ENCODE assay signal across 14 mouse cellular contexts in the genomic region with DNA sequence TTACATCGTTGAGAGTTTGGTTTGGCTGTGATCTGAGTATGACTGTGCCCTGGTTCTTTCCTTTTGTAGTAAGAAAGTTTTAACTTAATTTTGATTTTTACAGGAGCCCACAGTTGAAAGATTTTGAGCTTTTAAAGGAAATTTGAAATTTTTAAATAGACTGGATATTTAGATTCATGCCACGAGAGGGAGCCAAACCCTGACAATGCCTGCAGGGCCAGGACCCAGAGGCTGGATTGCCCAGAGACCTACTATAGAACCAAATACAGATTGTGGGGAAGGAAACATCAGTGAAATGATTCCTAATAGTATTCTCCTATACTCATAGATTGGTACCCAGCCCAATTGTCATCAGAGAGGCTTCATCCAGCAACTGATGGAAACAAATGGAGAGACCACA. TPM values are rescaled to one million over a fixed set of nuclear protein-coding genes. Genes with fewer than 3 reads are reported as not detected.
DNase-seq lines count a peak whose midpoint lies in the region; ATAC-seq and TF ChIP-seq lines count a peak whose summit lies in the region.
"Had no signal": no experiment of that assay in that cellular context is flagged by ENCODE, and none has a peak within 500 bp of the region (broad histone marks: within the 10 kb centered on the region; RNA-seq: fewer than 3 reads in every experiment).

No protein-coding gene starts in this region.

- H3K36me3 ChIP-seq in midbrain, postnatal 0 days (ENCODE audit: insufficient read depth, low read length): no peaks in the 10 kb centered on the region
- H3K36me3 ChIP-seq in midbrain, embryonic 13.5 days: no peaks in the 10 kb centered on the region
- H3K36me3 ChIP-seq: liver, embryonic 15.5 days had no signal

- peak; percentile 2 to 7 for DNase-seq in cerebellum, postnatal 10 days
- no peak for DNase-seq in cerebellum, adult 18-20 months
- DNase-seq in kidney, postnatal 10 days: peak; percentile 5
- no peak for DNase-seq in kidney, adult 9 months
- DNase-seq in midbrain, postnatal 0 days (ENCODE audit: low spot score): no peak
- no peak for DNase-seq in right cerebral cortex, adult 18-20 months
- no peak for DNase-seq in left cerebral cortex, postnatal 14 days (ENCODE audit: low spot score in 2 of 2)
- DNase-seq: cerebellum, adult 2 months; thymus, postnatal 4 days had no signal

- H3K9ac ChIP-seq in midbrain, postnatal 0 days (replicated peaks; ENCODE audit: low read length, poor library complexity, severe bottlenecking): no peak overlapping the region
- no peak overlapping the region for H3K9ac ChIP-seq in midbrain, embryonic 13.5 days (replicated peaks)
- H3K9ac ChIP-seq: liver, embryonic 15.5 days had no signal

- no peak overlapping the region for H3K27ac ChIP-seq in midbrain, postnatal 0 days (ENCODE audit: low read depth, low read length)
- no peak overlapping the region for H3K27ac ChIP-seq in midbrain, embryonic 13.5 days
- H3K27ac ChIP-seq: liver, embryonic 15.5 days had no signal

- WGBS in midbrain, postnatal 0 days: 42% methylated on average over 2 of the region's 2 CpGs
- 33% methylated on average over 2 of the region's 2 CpGs for WGBS in midbrain, embryonic 13.5 days

- no peaks in the 10 kb centered on the region for H3K9me3 ChIP-seq in midbrain, postnatal 0 days (ENCODE audit: low read length)
- H3K9me3 ChIP-seq in midbrain, embryonic 13.5 days: no peaks in the 10 kb centered on the region
- H3K9me3 ChIP-seq: liver, embryonic 15.5 days had no signal

- H3K4me2 ChIP-seq in midbrain, postnatal 0 days (ENCODE audit: low read depth, low read length, poor library complexity, severe bottlenecking): no peak overlapping the region
- H3K4me2 ChIP-seq in midbrain, embryonic 13.5 days (replicated peaks): no peak overlapping the region
- H3K4me2 ChIP-seq: liver, embryonic 15.5 days had no signal

- no peaks in the 10 kb centered on the region for H3K27me3 ChIP-seq in midbrain, postnatal 0 days (ENCODE audit: insufficient read depth, low read length)
- no peaks in the 10 kb centered on the region for H3K27me3 ChIP-seq in midbrain, embryonic 13.5 days
- H3K27me3 ChIP-seq: liver, embryonic 15.5 days had no signal

- no peaks in the 10 kb centered on the region for H3K4me1 ChIP-seq in midbrain, postnatal 0 days (ENCODE audit: insufficient read depth, low read length)
- H3K4me1 ChIP-seq in midbrain, embryonic 13.5 days (replicated peaks): no peaks in the 10 kb centered on the region
- H3K4me1 ChIP-seq: liver, embryonic 15.5 days had no signal

- no peak overlapping the region for H3K4me3 ChIP-seq in midbrain, postnatal 0 days (ENCODE audit: low read depth, low read length)
- H3K4me3 ChIP-seq in midbrain, embryonic 13.5 days (replicated peaks): no peak overlapping the region
- H3K4me3 ChIP-seq: liver, embryonic 15.5 days had no signal

- ATAC-seq in midbrain, postnatal 0 days (ENCODE audit: low FRiP score): no peak
- ATAC-seq in midbrain, embryonic 13.5 days: no peak
- ATAC-seq: activated CD4-positive, CD25-positive, alpha-beta regulatory T cell, adult 4 months had no signal

- intact Hi-C loops in left cerebral cortex, postnatal 14 days (cut with DNase I): loop anchor here (2.0 kb wide), 1 partner anchor 53 kb away; no protein-coding TSS in a partner anchor

- TF ChIP-seq CTCF in midbrain, postnatal 0 days (IDR thresholded peaks at IDR 0.05): peak; percentile 60

RNA-seq across cellular contexts. Expression of gene Crx, which starts 20.1 kb away (rescaled TPM):
- 0.24 TPM in 1 of 2 replicates, not detected in the other for total RNA-seq in midbrain, postnatal 0 days (2014; rRNA removed)
- 0.22 TPM in 1 of 2 replicates, not detected in the other for polyA plus RNA-seq in midbrain, postnatal 0 days (2015; fragmentation: Nextera tagmentation; extraction: Ambion mirVana)
- 0.10 and 0.43 TPM in 2 replicates for polyA plus RNA-seq in midbrain, embryonic 13.5 days (2015; fragmentation: Nextera tagmentation; extraction: Ambion mirVana)
- total RNA-seq in left cerebral cortex, postnatal 14 days (2021): not detected
- total RNA-seq: layer of hippocampus, postnatal 14 days had no signal
- polyA plus RNA-seq: activated CD4-positive, CD25-positive, alpha-beta regulatory T cell, adult 4 months; cerebellum, adult 2 months; heart, embryonic 14.5 days; liver, embryonic 15.5 days had no signal

RNA-seq across cellular contexts. Expression of gene Obox6, which starts 20.2 kb away (rescaled TPM):
- not detected in 2 replicates for total RNA-seq in midbrain, postnatal 0 days (2014; rRNA removed)
- not detected in 2 replicates for polyA plus RNA-seq in midbrain, postnatal 0 days (2015; fragmentation: Nextera tagmentation; extraction: Ambion mirVana)
- polyA plus RNA-seq in midbrain, embryonic 13.5 days (2015; fragmentation: Nextera tagmentation; extraction: Ambion mirVana): not detected in 2 replicates
- total RNA-seq in left cerebral cortex, postnatal 14 days (2021): not detected
- total RNA-seq: layer of hippocampus, postnatal 14 days had no signal
- polyA plus RNA-seq: activated CD4-positive, CD25-positive, alpha-beta regulatory T cell, adult 4 months; cerebellum, adult 2 months; heart, embryonic 14.5 days; liver, embryonic 15.5 days had no signal

RNA-seq across cellular contexts. Expression of gene Crxos, which starts 22.8 kb away (rescaled TPM):
- not detected in 2 replicates for total RNA-seq in midbrain, postnatal 0 days (2014; rRNA removed)
- not detected in 2 replicates for polyA plus RNA-seq in midbrain, postnatal 0 days (2015; fragmentation: Nextera tagmentation; extraction: Ambion mirVana)
- polyA plus RNA-seq in midbrain, embryonic 13.5 days (2015; fragmentation: Nextera tagmentation; extraction: Ambion mirVana): 0.34 and 0.81 TPM in 2 replicates
- not detected for total RNA-seq in left cerebral cortex, postnatal 14 days (2021)
- polyA plus RNA-seq: activated CD4-positive, CD25-positive, alpha-beta regulatory T cell, adult 4 months; cerebellum, adult 2 months; heart, embryonic 14.5 days; liver, embryonic 15.5 days had no signal

Comparison
In these comparisons a context has a peak if more than half of its experiments do, and no peak if none do; other contexts are left out.
1. DNase-seq: peak in cerebellum, postnatal 10 days (2 of 2) and kidney, postnatal 10 days (single experiment); none in cerebellum, adult 18-20 months (0 of 2), kidney, adult 9 months (single experiment), midbrain, postnatal 0 days (single experiment), right cerebral cortex, adult 18-20 months (single experiment) and left cerebral cortex, postnatal 14 days (0 of 2).